Mouse (Mus musculus): ENCODE data around the gene Hoxc4. TPM values are rescaled to one million over a fixed set of nuclear protein-coding genes. Genes with fewer than 3 reads are reported as not detected.

Hoxc4 gene
- total RNA-seq, 2 experiments from 2014 or later, result not detected

DNA sequence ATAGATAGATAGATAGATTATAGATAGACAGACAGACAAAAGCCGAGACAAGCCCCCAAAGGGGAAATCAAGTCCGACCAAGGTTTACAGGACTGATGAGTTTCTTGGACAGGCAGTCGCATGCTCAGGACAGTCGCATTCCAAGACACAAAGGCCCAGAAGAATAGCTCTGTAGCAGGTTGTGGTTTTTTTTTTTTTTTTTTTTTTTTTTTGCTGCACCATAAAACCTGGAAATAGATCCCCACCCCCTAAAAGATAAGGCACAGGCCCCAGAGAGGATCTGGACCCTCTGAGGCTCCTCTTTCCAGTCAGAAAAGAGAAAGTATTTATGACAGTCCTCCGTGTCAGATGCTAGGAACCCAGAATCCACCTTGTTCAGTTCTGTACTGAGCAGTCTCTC is 30.7 kb upstream of the Hoxc4 start:
- no peak for DNase-seq
- intact Hi-C loops (cut with DNase I), result loop anchor here (5.0 kb wide), 2 partner anchors 226 to 329 kb away; no protein-coding TSS in a partner anchor

GRCm38 (mm10) chr15:102990461-102991397 is 28.0 kb upstream of the Hoxc4 start, which contains the start of gene Hoxc8:
Gene Hoxc8, plus strand, starts transcription at chr15:102990607.
- no peak for DNase-seq
- intact Hi-C loops (cut with DNase I), result no loop called here

- no peak for DNase-seq
- intact Hi-C loops (cut with DNase I), result no loop called here
Measured at GRCm38 (mm10) chr15:102991782-102992181, 27.0 kb upstream of the Hoxc4 start.

DNA sequence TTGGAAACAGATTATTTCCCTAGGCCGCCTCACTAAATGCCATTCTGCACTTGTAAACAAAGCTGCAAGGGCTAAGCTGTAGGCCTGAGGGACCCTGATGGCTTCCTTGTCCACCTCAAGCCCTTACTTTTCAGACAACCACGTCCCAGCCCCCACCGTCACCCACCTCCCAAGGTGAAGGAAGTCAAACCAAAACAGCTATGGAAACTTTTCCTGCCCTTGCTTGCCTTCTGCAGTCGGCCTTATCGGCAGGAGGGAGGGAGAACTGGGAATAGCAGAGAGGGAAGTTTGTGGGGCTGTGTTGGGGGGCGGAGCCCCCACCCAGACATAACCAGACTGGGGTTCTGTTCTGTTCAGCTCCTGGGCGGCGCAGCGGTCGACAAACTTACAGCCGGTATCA is 26.5 kb upstream of the Hoxc4 start:
- DNase-seq, result no peak
- intact Hi-C loops (cut with DNase I), result no loop called here

DNA sequence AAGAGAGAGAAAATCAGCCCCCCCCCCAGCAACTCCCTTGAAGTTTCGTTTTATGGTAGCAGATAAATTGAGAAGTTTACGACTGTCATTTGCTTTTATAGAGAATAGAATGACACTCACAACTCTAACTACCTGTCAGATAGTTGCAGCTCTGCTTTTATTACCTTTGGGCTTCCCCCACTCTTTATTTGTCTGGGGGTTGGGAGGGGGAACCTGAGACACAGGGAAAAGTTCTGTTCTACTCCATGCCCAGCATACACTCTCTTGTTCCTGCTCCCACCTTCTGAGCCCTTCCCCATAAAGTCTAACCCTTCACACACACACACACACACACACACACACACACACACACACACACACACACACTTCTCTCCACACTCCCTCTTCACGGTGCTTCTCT is 25.9 kb upstream of the Hoxc4 start:
- DNase-seq, result no peak
- intact Hi-C loops (cut with DNase I), result no loop called here

DNA sequence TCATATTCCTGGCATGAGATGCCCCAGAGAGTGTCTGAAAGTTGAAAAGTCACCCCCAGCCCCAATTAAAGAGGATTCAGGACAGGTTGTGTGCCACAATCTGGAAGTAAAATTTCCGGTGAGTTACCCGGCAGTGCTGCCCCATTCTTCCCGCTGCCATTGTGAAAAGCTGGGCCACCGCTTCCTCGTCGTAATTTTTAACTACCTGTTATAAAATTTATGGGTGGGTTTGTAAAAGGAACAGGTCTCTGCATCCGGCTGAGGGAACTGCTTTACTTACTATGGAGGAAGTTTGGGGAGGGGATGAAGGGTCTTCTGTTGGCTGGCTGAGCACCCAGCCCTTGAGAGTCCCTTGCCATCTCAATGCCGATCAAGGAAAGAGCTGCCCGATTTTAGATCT is 22.2 kb upstream of the Hoxc4 start:
- DNase-seq, result no peak
- intact Hi-C loops (cut with DNase I), result no loop called here

DNA sequence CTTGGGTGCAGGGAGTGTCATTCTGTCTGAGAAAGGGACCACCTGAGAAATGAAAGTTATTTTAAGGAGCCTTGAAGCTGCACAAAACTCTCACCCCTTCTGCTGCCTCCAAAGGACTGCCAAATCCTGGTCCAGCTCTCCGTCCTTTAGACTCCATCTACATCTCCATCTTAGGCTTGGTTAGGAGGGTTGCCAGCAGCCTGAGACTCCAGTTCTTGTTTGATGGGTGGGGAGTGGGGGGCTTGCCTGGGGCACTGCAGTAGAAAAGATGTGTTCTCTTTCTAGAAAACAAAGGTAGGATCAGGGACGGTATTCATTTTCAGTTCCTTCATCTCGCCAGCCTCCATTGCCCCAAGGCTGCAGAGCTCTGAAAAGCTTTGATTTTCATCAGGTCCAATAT is 21.3 kb upstream of the Hoxc4 start:
- no peak for DNase-seq
- intact Hi-C loops (cut with DNase I), result no loop called here

DNA sequence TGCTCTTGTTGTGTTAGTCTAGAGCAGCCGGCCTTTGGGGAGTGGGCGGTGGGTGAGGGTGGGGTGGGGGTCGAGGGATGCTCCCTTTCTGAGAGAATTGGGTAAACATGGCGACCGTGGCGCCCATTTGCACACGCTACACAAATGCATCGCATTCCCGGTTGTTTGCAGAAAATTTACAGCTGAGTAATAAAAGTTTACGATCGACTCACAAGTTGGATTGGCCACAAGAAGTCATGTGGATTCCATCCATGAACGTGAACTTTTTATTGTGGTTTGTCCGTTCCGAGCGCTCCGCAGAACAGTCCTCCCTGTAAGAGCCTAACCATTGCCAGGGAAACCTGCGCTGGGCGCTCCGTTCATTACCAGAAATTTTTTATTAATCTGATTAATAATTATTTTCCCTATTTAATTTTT is 20.8 kb upstream of the Hoxc4 start, which contains the start of gene Hoxc6:
Gene Hoxc6, plus strand, starts transcription at position 319 of the 417 bp plus-strand sequence.
- intact Hi-C loops (cut with DNase I), result no loop called here
- DNase-seq, result no peak

GRCm38 (mm10) chr15:102998608-102999182 is 20.0 kb upstream of the Hoxc4 start:
- DNase-seq, result no peak
- intact Hi-C loops (cut with DNase I), result no loop called here

DNA sequence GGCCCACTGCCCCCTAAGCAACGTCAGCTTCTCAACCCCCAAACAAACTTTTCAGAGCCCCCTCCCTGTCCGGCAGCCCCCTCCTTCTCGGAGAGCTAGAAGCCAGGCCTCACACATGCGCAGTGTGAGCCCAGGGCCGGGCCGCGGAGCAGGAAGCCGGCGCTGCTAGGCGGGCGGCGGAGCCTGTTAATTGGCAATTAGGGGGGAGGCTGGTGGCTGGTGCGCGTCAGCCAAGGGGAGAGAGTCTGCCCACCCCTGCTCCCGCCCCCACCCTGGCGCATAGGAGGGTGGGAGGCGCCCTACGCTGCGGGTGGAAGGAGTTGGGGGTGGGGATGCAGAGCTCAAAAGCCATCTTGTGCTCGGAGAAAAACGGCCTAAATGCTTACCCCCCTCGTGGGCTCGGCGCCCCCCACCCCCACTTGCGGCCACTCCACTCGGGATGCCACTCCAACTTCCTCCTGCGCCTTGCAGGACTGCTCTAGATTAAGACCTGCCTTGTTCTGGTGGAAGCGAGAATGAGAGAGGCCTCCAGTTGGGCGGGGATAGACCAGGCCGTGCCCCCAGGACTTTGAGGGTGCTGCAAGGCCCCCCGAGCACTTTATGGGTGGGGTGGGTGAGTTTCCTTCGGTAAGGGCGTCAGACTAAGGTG is 19.4 kb upstream of the Hoxc4 start:
- intact Hi-C loops (cut with DNase I), result no loop called here
- peak; percentile 56 to 67 for DNase-seq

DNA sequence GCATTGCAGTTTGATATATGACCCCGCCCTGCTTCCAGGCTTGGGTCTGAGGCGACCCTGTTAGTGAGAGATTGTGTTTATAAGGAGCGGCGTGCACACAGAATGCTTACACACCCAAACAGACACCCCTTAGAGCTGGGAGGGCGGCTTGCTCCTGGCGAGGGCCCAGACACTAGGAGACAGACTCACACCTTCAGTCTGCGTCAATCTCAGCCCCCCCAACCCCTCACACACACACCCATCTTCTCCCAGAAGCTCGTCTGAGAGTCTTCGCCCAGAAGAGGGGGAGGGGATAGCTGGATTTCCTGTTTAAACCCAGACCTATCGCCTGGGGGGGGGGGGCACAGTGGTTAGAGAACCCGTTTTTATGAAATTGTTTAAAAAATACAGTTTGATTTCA is 18.8 kb upstream of the Hoxc4 start:
- intact Hi-C loops (cut with DNase I), result no loop called here
- DNase-seq, result no peak

- DNase-seq, result no peak
- intact Hi-C loops (cut with DNase I), result no loop called here
Measured at GRCm38 (mm10) chr15:103000501-103000901, 18.2 kb upstream of the Hoxc4 start.

GRCm38 (mm10) chr15:103001370-103001769 is 17.4 kb upstream of the Hoxc4 start:
- no peak for DNase-seq
- intact Hi-C loops (cut with DNase I), result no loop called here

DNA sequence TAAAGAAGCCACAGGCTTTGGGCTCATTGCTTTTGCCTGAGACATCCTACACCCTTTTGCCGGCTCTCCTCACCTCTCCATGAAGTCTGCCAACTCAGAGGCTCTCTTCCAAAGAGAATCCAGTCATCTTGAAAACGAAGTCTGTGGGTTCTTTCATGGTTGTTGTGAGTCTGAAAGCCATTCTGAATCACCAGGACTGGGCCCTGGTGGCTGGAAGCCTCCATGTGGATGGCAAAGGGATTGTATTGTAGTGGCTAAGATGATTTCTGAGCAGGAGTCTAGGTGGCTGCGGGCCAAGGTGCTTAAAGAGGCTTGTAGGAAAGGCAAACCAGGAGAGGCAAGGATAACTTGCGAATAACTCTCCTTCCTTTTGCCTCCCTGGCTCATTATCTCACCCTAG is 16.6 kb upstream of the Hoxc4 start:
- no peak for DNase-seq
- intact Hi-C loops (cut with DNase I), result no loop called here

DNA sequence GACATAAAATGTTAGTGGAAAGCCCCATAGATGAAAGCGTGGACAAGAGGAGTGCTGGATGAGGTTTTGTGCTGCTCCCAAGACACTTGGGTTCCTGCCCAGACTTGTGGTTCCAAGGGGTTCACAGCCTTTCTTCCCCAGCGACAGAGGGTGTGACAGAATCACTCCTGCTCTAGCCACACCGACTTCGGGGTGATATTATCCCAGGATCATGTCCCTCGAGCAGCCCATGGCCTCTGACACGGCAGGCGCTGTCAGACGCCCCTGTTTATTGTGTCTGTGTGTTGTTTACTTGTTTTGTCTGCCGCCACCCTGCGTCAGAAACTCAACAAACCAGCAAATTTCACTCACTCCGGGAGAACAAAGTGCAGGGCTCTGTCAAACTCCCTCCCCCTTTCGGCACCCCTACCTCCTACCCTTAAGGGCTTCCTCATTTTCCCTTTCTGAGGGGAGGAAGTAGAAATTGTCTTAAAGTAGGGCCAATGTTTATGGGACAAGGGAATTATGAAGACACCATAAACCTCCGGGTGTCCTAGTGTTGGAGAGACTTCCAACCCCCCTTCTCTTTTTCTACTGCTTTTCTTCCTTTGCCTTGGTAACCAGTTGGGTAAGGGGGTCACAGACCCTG is 15.8 kb upstream of the Hoxc4 start:
- DNase-seq, result no peak
- intact Hi-C loops (cut with DNase I), result no loop called here

- intact Hi-C loops (cut with DNase I), result no loop called here
- no peak for DNase-seq
Measured at GRCm38 (mm10) chr15:103005308-103005707, 13.4 kb upstream of the Hoxc4 start.

DNA sequence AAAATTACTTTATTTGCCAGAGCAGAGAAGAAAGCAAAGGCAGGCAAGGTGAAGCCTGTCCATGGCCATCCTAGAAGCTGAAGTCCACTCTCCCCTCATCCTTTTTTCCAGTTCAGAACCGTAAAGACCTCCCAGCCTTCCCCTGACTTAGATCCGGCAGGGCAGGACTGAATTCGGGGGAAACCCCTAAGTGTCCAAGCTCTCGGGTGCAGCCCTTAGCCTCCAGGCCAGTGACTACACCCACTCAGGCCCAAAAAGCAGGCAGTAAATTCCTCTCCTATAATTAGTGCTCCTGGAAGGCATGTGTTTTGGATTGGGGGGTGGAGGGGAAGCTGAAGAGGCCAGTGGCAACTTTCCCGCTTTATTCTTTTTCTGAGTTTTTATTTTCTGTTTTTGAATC is 12.9 kb upstream of the Hoxc4 start:
- DNase-seq, result no peak
- intact Hi-C loops (cut with DNase I), result no loop called here

DNA sequence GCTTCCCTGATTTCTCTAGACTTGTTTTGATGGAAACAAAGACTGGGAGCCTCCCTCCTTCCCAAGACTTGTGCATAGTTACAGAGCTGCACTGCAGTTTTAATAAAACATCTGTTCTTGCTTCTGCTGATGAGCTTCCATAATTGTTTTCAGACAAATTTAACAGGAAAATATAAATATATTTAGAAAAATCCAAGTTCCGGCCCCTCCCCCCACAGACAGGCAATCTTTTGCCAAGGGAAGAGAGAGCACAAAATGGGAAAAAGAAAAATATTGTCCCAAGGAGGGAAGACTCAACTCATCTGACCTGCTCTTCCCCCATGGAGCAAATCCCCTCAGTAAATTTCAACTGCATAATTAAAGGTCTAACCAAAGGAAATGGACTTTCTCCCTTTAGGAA is 12.4 kb upstream of the Hoxc4 start:
- DNase-seq, result no peak
- intact Hi-C loops (cut with DNase I), result no loop called here

- no peak for DNase-seq
- intact Hi-C loops (cut with DNase I), result loop anchor here (5.0 kb wide), 1 partner anchor 47 kb away; no protein-coding TSS in a partner anchor
Measured at GRCm38 (mm10) chr15:103009265-103010111, 9.2 kb upstream of the Hoxc4 start.

All from heart, postnatal 36 days (tissue).